Mouse (Mus musculus) Patski (cell line): ENCODE results near the gene Hras. TPM values are rescaled to one million over a fixed set of nuclear protein-coding genes. Genes with fewer than 3 reads are reported as not detected.
A peak's percentile ranks its signal among the peaks of the same experiment; 100 is the strongest.

ENCODE experiments used
- ATAC-seq: fragments of 100-300 bp; one replicate; pipeline ENCODE4 v1.8.0; 2021
- CTCF ChIA-PET: fragments of 350-600 bp; sonication (Branson Sonifier 250); formaldehyde crosslinking; loops from one replicate; lab custom pipeline; 2022; ENCODE audit warnings: inconsistent platforms; lab: Charles Lee
- POLR2A ChIA-PET: fragments of 350-600 bp; sonication (Branson Sonifier 250); formaldehyde crosslinking; loops from one replicate; lab custom pipeline; 2022; ENCODE audit warnings: antibody characterized with exemption, inconsistent platforms; lab: Charles Lee
- DNase-seq: peaks from one replicate; pipeline ENCODE4 v3.0.0-alpha.2; 2011; ENCODE audit warnings: low read depth, low spot score
- H3K27me3 ChIP-seq: fragments of 371-371 bp; one replicate; pipeline ENCODE4 v1.5.1; 2021
- CTCF ChIP-seq: fragments of 100-300 bp; IDR thresholded peaks from one replicate; pipeline ENCODE4 v1.5.1; 2021
- in situ Hi-C: fragments of 300-500 bp; cut with MboI; formaldehyde crosslinking; loops from 3 replicates; pipeline ENCODE4 v1.11.1; 2018; ENCODE audit warnings: low pct_unique_long_range_greater_than_20kb, mixed read lengths
- polyA plus RNA-seq: library from polyadenylated mRNA; unstranded; gene quantifications from one replicate; pipeline ENCODE4 v1.2.3, GENCODE M21; 2021

Gene Hras
- polyA plus RNA-seq, 1 experiment from 2014 or later: 80.1 TPM

- ChIA-PET POLR2A (interaction anchor here (2.2 kb wide), 1 partner anchor 20 kb away, joined by 14 read pairs; the partner anchor contains the start of genes Hras and Lrrc56), CTCF (interaction anchor here (2.4 kb wide), 1 partner anchor 15 kb away, joined by 8 read pairs; no protein-coding TSS in a partner anchor)
- H3K27me3 ChIP-seq: no peaks in the 10 kb centered on the region
- peak; percentile 87 for ATAC-seq
- DNase-seq: no peak
- in situ Hi-C loops: no loop called here
- no peak for TF ChIP-seq CTCF
Observed at GRCm38 (mm10) chr7:141215101-141215879, 21.5 kb upstream of the Hras start, which contains the start of gene Rassf7. Gene Rassf7 (plus strand): TSS chr7:141215860.

GRCm38 (mm10) chr7:141214310-141214709, 20.5 kb upstream of the Hras start:
- CTCF ChIA-PET: no interaction called here
- ATAC-seq (no peak), DNase-seq (no peak)
- H3K27me3 ChIP-seq: no peaks in the 10 kb centered on the region
- no peak for TF ChIP-seq CTCF
- in situ Hi-C loops: no loop called here
- POLR2A ChIA-PET: no interaction called here

- TF ChIP-seq CTCF: no peak
- CTCF ChIA-PET: no interaction called here
- POLR2A ChIA-PET: no interaction called here
- DNase-seq (no peak), ATAC-seq (no peak)
- in situ Hi-C loops: no loop called here
- H3K27me3 ChIP-seq: no peaks in the 10 kb centered on the region
Observed at GRCm38 (mm10) chr7:141213605-141214235, 19.9 kb upstream of the Hras start, which contains the start of gene Lmntd2. Gene Lmntd2 (minus strand): TSS chr7:141214080.

- ChIA-PET POLR2A (no interaction called here), CTCF (no interaction called here)
- DNase-seq: no peak
- no peak for ATAC-seq
- in situ Hi-C loops: no loop called here
- TF ChIP-seq CTCF: no peak
- no peaks in the 10 kb centered on the region for H3K27me3 ChIP-seq
Observed at GRCm38 (mm10) chr7:141213133-141213532, 19.3 kb upstream of the Hras start.

- ATAC-seq: no peak
- CTCF ChIA-PET: interaction anchor here (0.8 kb wide), 1 partner anchor 10 kb away, joined by 3 read pairs; no protein-coding TSS in a partner anchor
- POLR2A ChIA-PET: interaction anchor here (0.7 to 1.2 kb wide), 2 partner anchors 16 to 18 kb away, joined by 4 read pairs; partner anchors contain the start of genes Hras, Lrrc56 and Phrf1
- H3K27me3 ChIP-seq: no peaks in the 10 kb centered on the region
- DNase-seq: no peak
- in situ Hi-C loops: no loop called here
- TF ChIP-seq CTCF: no peak
Observed at GRCm38 (mm10) chr7:141210606-141211131, 16.9 kb upstream of the Hras start.

GRCm38 (mm10) chr7:141210137-141210536, 16.3 kb upstream of the Hras start:
- in situ Hi-C loops: no loop called here
- H3K27me3 ChIP-seq: no peaks in the 10 kb centered on the region
- ChIA-PET POLR2A (interaction anchor here (0.7 to 1.2 kb wide), 2 partner anchors 16 to 19 kb away, joined by 4 read pairs; partner anchors contain the start of genes Hras, Lrrc56 and Phrf1), CTCF (interaction anchor here (0.8 kb wide), 1 partner anchor 10 kb away, joined by 3 read pairs; no protein-coding TSS in a partner anchor)
- TF ChIP-seq CTCF: no peak
- ATAC-seq: no peak
- no peak for DNase-seq

GRCm38 (mm10) chr7:141209526-141209925, 15.7 kb upstream of the Hras start:
- no peaks in the 10 kb centered on the region for H3K27me3 ChIP-seq
- ATAC-seq (no peak), DNase-seq (no peak)
- no peak for TF ChIP-seq CTCF
- CTCF ChIA-PET: no interaction called here
- in situ Hi-C loops: no loop called here
- POLR2A ChIA-PET: interaction anchor here (1.2 kb wide), 1 partner anchor 19 kb away, joined by 4 read pairs; the partner anchor contains the start of gene Phrf1

GRCm38 (mm10) chr7:141206182-141206937, 12.6 kb upstream of the Hras start:
- TF ChIP-seq CTCF: no peak
- no peaks in the 10 kb centered on the region for H3K27me3 ChIP-seq
- CTCF ChIA-PET: no interaction called here
- no peak for DNase-seq
- in situ Hi-C loops: no loop called here
- no peak for ATAC-seq
- POLR2A ChIA-PET: no interaction called here

- POLR2A ChIA-PET: no interaction called here
- no peaks in the 10 kb centered on the region for H3K27me3 ChIP-seq
Observed at GRCm38 (mm10) chr7:141205504-141205903, 11.7 kb upstream of the Hras start.

GRCm38 (mm10) chr7:141204546-141204945, 10.7 kb upstream of the Hras start:
- in situ Hi-C loops: no loop called here
- ATAC-seq (no peak), DNase-seq (no peak)
- H3K27me3 ChIP-seq: no peaks in the 10 kb centered on the region
- POLR2A ChIA-PET: interaction anchor here (0.7 kb wide), 1 partner anchor 243 kb away, joined by 3 read pairs; no protein-coding TSS in a partner anchor
- TF ChIP-seq CTCF: no peak
- CTCF ChIA-PET: no interaction called here

More at GRCm38 (mm10) chr7:141205504-141205903, 11.7 kb upstream of the Hras start:
- DNase-seq (no peak), ATAC-seq (no peak)
- no peak for TF ChIP-seq CTCF
- CTCF ChIA-PET: no interaction called here
- in situ Hi-C loops: no loop called here
